In the genomic region with DNA sequence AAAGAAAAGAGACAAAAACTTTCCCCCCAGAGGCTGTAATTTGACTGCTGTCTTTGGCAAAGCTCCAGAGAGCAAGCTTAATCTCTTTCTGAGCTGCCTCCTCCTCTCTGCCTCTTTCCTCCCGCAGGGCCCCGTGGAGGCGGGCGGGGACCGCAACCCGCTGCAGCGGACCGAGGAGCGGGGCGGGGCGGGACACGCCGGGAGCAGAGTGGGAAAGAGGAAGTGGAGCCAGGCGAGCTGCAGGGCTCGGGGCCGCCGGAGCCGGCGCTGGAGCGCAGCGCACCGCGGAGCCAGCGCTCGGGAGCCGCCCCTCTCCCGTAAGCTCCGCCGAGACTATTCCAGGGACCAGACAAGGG, we compare ENCODE assay signal across 9 mouse cellular contexts. TPM values are rescaled to one million over a fixed set of nuclear protein-coding genes. Genes with fewer than 3 reads are reported as not detected.
DNase-seq lines count a peak whose midpoint lies in the region; ATAC-seq and TF ChIP-seq lines count a peak whose summit lies in the region.
"Had no signal": no experiment of that assay in that cellular context is flagged by ENCODE, and none has a peak within 500 bp of the region (broad histone marks: within the 10 kb centered on the region; RNA-seq: fewer than 3 reads in every experiment).

A gene (plus strand): TSS at position 217 of the 356 bp plus-strand sequence.

- peak; percentile 42 for DNase-seq in brain, embryonic 18.5 days (ENCODE audit: low read depth, low spot score)
- DNase-seq in heart, postnatal 14 days = peak; percentile 87 to 90
- DNase-seq in layer of hippocampus, adult 2 months (ENCODE audit: low spot score in 2 of 2) = peak; percentile 48 to 56
- DNase-seq in lung, adult 18-20 months = peak; percentile 82 to 86
- DNase-seq in thymus, postnatal 14 days = peak; percentile 13

- H3K79me3 ChIP-seq in C2C12 (ENCODE audit: low read depth) = no peaks in the 10 kb centered on the region

- peaks cover 6% of the 10 kb centered on the region; the same call in 1 of the 2 replicates for H3K4me1 ChIP-seq in forebrain, embryonic 16.5 days (replicated peaks; ENCODE audit: control insufficient read depth, insufficient read depth, low read length)

- H3K4me3 ChIP-seq in C2C12 (ENCODE audit: insufficient read depth, poor library complexity, severe bottlenecking) = no peak within 1 kb of the TSS
- H3K4me3 ChIP-seq in forebrain, embryonic 16.5 days (replicated peaks; ENCODE audit: low read length) = peak within 1 kb of the TSS; percentile 62
- peak within 1 kb of the TSS; percentile 76 for H3K4me3 ChIP-seq in layer of hippocampus, adult 2 months

- H3K27me3 ChIP-seq in C2C12 (ENCODE audit: control insufficient read depth, insufficient read depth, insufficient read length) = peaks cover 6% of the 10 kb centered on the region
- H3K27me3 ChIP-seq in forebrain, embryonic 16.5 days (replicated peaks; ENCODE audit: control insufficient read depth, insufficient read depth, low read length) = 0 out of 2 replicates have a peak, but pooled peaks cover 2% of the 10 kb centered on the region

- H3K4me2 ChIP-seq in forebrain, embryonic 16.5 days (ENCODE audit: low read length) = peak within 1 kb of the TSS; percentile 98

- H3K9me3 ChIP-seq in forebrain, embryonic 16.5 days (ENCODE audit: control insufficient read depth, low read length) = no peaks in the 10 kb centered on the region

- H3K9ac ChIP-seq in forebrain, embryonic 16.5 days (replicated peaks; ENCODE audit: low read depth, low read length) = peak within 1 kb of the TSS; percentile 50

- 0% methylated on average over 29 of the region's 29 CpGs for WGBS in forebrain, embryonic 16.5 days

- ATAC-seq in forebrain, embryonic 16.5 days = peak; percentile 94
- ATAC-seq in neutrophil, adult 5-6 weeks (ENCODE audit: extremely low read depth, insufficient number of reproducible peaks, low FRiP score, poor library complexity, severe bottlenecking) = peak; percentile 36

- no peaks in the 10 kb centered on the region for H3K36me3 ChIP-seq in C2C12 (ENCODE audit: control insufficient read depth, insufficient read depth)
- no peaks in the 10 kb centered on the region for H3K36me3 ChIP-seq in forebrain, embryonic 16.5 days (ENCODE audit: control insufficient read depth, insufficient read depth)

- H3K79me2 ChIP-seq in C2C12 (ENCODE audit: control insufficient read depth, insufficient read depth) = no peaks in the 10 kb centered on the region

- peak within 1 kb of the TSS; percentile 39 for H3K27ac ChIP-seq in forebrain, embryonic 16.5 days (ENCODE audit: low read length)
- H3K27ac ChIP-seq in layer of hippocampus, adult 2 months = peak within 1 kb of the TSS; percentile 92

- intact Hi-C loops in heart, postnatal 14 days (cut with DNase I) = loop anchor here (1.0 to 5.0 kb wide), 6 partner anchors 65 to 203 kb away; no protein-coding TSS in a partner anchor

- peak within 1 kb of the TSS; percentile 32 for H3ac ChIP-seq in C2C12 (ENCODE audit: control insufficient read depth, insufficient read length, low read depth)

- no peak for TF ChIP-seq CTCF in C2C12 (IDR thresholded peaks at IDR 0.05; ENCODE audit: control insufficient read depth, insufficient read depth, insufficient read length)
- TF ChIP-seq CTCF in layer of hippocampus, adult 2 months (conservative IDR thresholded peaks at IDR 0.05) = peak; percentile 78

TF ChIP-seq in C2C12, 6 proteins besides CTCF, POLR2A, EP300 and RAD21:
- no peak for TF ChIP-seq MAX (IDR thresholded peaks at IDR 0.05)
- TF ChIP-seq FOSL1 (IDR thresholded peaks at IDR 0.05; ENCODE audit: insufficient read depth, low read length, poor library complexity, severe bottlenecking) = no peak
- TF ChIP-seq USF1 (IDR thresholded peaks at IDR 0.05; ENCODE audit: low read depth) = no peak
- no peak for TF ChIP-seq MYOG (IDR thresholded peaks at IDR 0.05; ENCODE audit: control insufficient read depth, extremely low read depth, insufficient read length)
- no peak for TF ChIP-seq MYOD1 (IDR thresholded peaks at IDR 0.05; ENCODE audit: control insufficient read depth, insufficient read length, low read depth)
- TF ChIP-seq CEBPB (IDR thresholded peaks at IDR 0.05; ENCODE audit: low read depth) = no peak

RNA-seq across cellular contexts. Expression of the gene that starts here (rescaled TPM):
- polyA plus RNA-seq in C2C12 (2012; fragmentation: generic; extraction: Trizol) = under 0.01 TPM
- 4.4 and 5.1 TPM in 2 replicates for polyA plus RNA-seq in forebrain, embryonic 16.5 days (2015; fragmentation: Nextera tagmentation; extraction: Ambion mirVana)
- total RNA-seq in heart, postnatal 14 days (2021) = 10 to 100 TPM; 16.3 to 16.4 TPM
- total RNA-seq in layer of hippocampus, adult 2 months (2021) = 10 to 100 TPM; 14.2 to 15.9 TPM
- total RNA-seq in neutrophil, adult 5-6 weeks (2017) = 1.0 and 1.2 TPM in 2 replicates
- total RNA-seq: MEL had no signal

Comparison
In these comparisons a context has a peak if more than half of its experiments do, and no peak if none do; other contexts are left out.
1. DNase-seq: peak in every context shown above with its lines; median percentile 88 in heart, postnatal 14 days; 84 in lung, adult 18-20 months; 52 in layer of hippocampus, adult 2 months; 42 in brain, embryonic 18.5 days; 13 in thymus, postnatal 14 days.